Mouse (Mus musculus) subcutaneous adipose tissue, adult 2 months (tissue): ENCODE data around the gene Zbed5. TPM values are rescaled to one million over a fixed set of nuclear protein-coding genes. Genes with fewer than 3 reads are reported as not detected.

Experiments used
- polyA plus RNA-seq: library from polyadenylated mRNA; depleted of rRNA; stranded (reverse); fragments of >200 nt; gene quantifications from 2 replicates; pipeline ENCODE4 v1.2.3, GENCODE M21; 2012; ENCODE audit warnings: low replicate concordance; rRNA removed

The Zbed5 gene
- polyA plus RNA-seq, result 1.2 and 5.0 TPM in 2 replicates

GRCm38 (mm10) chr5:129895198-129896088, at the start of gene Zbed5:
Gene Zbed5 (plus strand): TSS chr5:129895723.

GRCm38 (mm10) chr5:129846752-129847557, 48.6 kb upstream of the Zbed5 start, which contains the start of gene Sumf2:
Gene Sumf2 (plus strand): TSS chr5:129846986.

DNA sequence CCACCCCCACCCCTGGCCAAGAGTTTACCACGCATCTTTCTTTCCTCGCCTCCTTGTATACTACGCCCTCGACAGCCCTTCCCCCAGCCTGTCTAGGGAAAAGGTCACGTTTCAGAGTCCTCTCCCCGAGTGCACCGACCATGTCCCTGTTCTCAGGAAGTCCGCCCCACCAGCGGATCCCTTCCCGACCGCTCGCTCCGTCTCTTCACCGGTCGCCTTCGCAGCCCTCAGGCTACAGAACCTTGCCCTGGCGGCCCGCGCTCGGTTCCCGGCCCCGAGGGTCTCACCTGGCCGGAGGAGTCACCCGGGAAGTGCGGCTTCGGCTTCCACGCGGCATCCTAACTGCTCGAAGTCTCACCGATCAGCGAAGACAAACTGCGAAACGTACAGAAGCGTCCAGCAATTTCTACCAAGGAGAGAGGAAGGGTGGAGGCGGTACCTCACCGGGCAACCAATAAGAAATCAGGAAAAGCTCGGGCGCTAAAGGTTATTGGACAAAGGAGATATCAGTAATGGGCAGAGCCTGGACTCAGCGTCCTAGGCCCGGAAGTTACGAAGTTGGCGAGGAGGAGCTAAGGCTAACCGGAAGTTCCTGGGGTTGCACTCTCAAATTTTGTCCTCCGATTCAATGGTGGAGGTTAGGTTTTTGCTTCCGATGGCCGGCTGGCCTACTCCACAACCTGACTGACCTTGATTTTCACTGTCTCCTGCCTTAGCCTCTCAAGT, 8.4 kb upstream of the Zbed5 start, which contains the start of gene Chchd2:
Gene Chchd2, minus strand, starts transcription at position 560 of the 726 bp plus-strand sequence.

DNA sequence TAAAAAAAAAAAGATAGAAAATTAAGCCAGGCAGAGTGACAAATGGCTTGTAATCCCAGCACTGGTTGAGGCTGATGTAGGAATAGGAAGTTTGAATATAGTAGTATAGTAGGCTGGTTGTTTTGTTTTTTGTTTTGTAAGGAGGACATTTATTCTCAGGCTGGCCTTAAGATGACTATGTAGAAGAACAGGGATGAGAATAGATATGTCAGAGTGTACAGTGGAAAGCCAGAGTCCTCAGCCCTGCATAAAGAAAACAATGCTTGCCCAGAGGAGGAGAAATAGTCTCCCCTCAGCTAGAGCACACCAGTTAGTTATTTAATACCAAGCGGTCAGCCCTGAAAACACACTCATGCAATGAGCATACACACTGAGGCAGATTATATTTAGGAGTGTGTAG, 2.9 kb downstream of the Zbed5 start, which contains the start of gene Phkg1:
Gene Phkg1, minus strand, starts transcription at position 101 of the 400 bp plus-strand sequence.

GRCm38 (mm10) chr5:129908242-129908965, 12.9 kb downstream of the Zbed5 start, which contains the start of gene Nupr1l:
Gene Nupr1l (plus strand): TSS chr5:129908540.

GRCm38 (mm10) chr5:129941495-129942045, 46.0 kb downstream of the Zbed5 start, which contains the start of gene Vkorc1l1:
Gene Vkorc1l1 (plus strand): TSS chr5:129941970.

Other genes with a start within 250 kb of the Zbed5 start
- 1.8 and 3.4 TPM in 2 replicates for gene Zfp11, start 225.6 kb upstream of the Zbed5 start, polyA plus RNA-seq
- 0.08 TPM in 1 of 2 replicates, not detected in the other for gene Sept14, start 187.2 kb upstream of the Zbed5 start, polyA plus RNA-seq
- 77.7 and 82.6 TPM in 2 replicates for gene Mrps17, start 180.2 kb upstream of the Zbed5 start, polyA plus RNA-seq
- 69.3 and 71.8 TPM in 2 replicates for gene Nipsnap2, start 170.7 kb upstream of the Zbed5 start, polyA plus RNA-seq
- gene Psph, start 108.3 kb upstream of the Zbed5 start, polyA plus RNA-seq, result 34.1 and 50.3 TPM in 2 replicates
- gene Sumf2, start 48.7 kb upstream of the Zbed5 start, polyA plus RNA-seq, result 32.7 and 39.2 TPM in 2 replicates
- 849 and 1,319 TPM in 2 replicates for gene Chchd2, start 8.3 kb upstream of the Zbed5 start, polyA plus RNA-seq
- gene Phkg1, start 2.8 kb downstream of the Zbed5 start, polyA plus RNA-seq, result 10.4 and 17.3 TPM in 2 replicates
- gene Nupr1l, start 12.8 kb downstream of the Zbed5 start, polyA plus RNA-seq, result 5.1 TPM in 2 replicates
- gene Vkorc1l1, start 46.2 kb downstream of the Zbed5 start, polyA plus RNA-seq, result 31.3 and 47.5 TPM in 2 replicates
- gene Gusb, start 107.3 kb downstream of the Zbed5 start, polyA plus RNA-seq, result 76.8 and 79.5 TPM in 2 replicates
- 37.0 and 57.9 TPM in 2 replicates for gene Asl, start 133.5 kb downstream of the Zbed5 start, polyA plus RNA-seq
- 14.3 and 16.6 TPM in 2 replicates for gene Crcp, start 133.6 kb downstream of the Zbed5 start, polyA plus RNA-seq
- gene Tpst1, start 177.6 kb downstream of the Zbed5 start, polyA plus RNA-seq, result 36.5 and 54.9 TPM in 2 replicates
- 5.2 and 5.5 TPM in 2 replicates for gene Kctd7, start 249.1 kb downstream of the Zbed5 start, polyA plus RNA-seq